ENCODE assay signal across 23 mouse cellular contexts in the genomic region with DNA sequence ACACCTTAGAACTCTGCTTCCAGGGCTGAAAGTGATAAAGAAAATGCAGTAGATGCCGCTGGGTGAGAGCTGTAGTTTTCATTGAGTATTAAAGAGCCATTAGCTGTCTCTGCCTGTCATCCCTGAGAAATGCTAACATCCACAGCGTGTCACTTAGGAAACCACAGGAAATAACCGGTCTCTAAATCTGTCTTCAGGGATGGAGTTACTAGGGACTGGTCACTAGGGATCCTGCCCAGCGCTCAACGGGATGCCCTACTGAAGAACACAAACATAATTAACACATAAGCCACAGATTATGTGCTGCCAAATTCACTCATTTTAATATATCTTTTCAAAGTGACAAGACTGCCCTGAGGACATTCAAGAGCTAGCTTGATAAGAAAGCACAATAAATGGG.
"Had no signal": no experiment of that assay in that cellular context is flagged by ENCODE, and none has a peak within 500 bp of the region (broad histone marks: within the 10 kb centered on the region; RNA-seq: fewer than 3 reads in every experiment).

No protein-coding gene starts in this region.

- DNase-seq: gastrocnemius, adult 2 months; gastrocnemius, postnatal 10 days; gastrocnemius, postnatal 25 days; heart, adult 18-20 months; heart, postnatal 14 days; heart, postnatal 36 days; kidney, adult 11 months; kidney, adult 2 months; kidney, adult 9 months; kidney, postnatal 14 days; kidney, postnatal 36 days; layer of hippocampus, adult 9-11 months; layer of hippocampus, postnatal 36 days; left cerebral cortex, postnatal 4 days had no signal

- H3K4me2 ChIP-seq: heart, embryonic 13.5 days; heart, embryonic 15.5 days; kidney, embryonic 15.5 days; limb, embryonic 13.5 days; limb, embryonic 15.5 days had no signal

- ATAC-seq: hindbrain, embryonic 16.5 days; intestine, embryonic 16.5 days had no signal

- H3K27ac ChIP-seq: gastrocnemius, adult 2 months; heart, embryonic 10.5 days; heart, embryonic 13.5 days; heart, embryonic 15.5 days; kidney, embryonic 15.5 days; kidney, postnatal 0 days; limb, embryonic 13.5 days; limb, embryonic 15.5 days had no signal

- H3K4me3 ChIP-seq: gastrocnemius, adult 2 months; heart, embryonic 10.5 days; heart, embryonic 13.5 days; heart, embryonic 15.5 days; kidney, embryonic 15.5 days; limb, embryonic 13.5 days; limb, embryonic 15.5 days had no signal

- H3K4me1 ChIP-seq: heart, embryonic 10.5 days; heart, embryonic 15.5 days; limb, embryonic 15.5 days had no signal

- H3K36me3 ChIP-seq: heart, embryonic 10.5 days; heart, embryonic 13.5 days; heart, embryonic 15.5 days; kidney, embryonic 15.5 days; limb, embryonic 13.5 days; limb, embryonic 15.5 days had no signal

- H3K9me3 ChIP-seq: heart, embryonic 10.5 days; heart, embryonic 13.5 days; heart, embryonic 15.5 days; kidney, embryonic 15.5 days; limb, embryonic 13.5 days; limb, embryonic 15.5 days had no signal

- H3K27me3 ChIP-seq: heart, embryonic 15.5 days; kidney, embryonic 15.5 days; limb, embryonic 13.5 days; limb, embryonic 15.5 days had no signal

- H3K9ac ChIP-seq: heart, embryonic 13.5 days; heart, embryonic 15.5 days; kidney, embryonic 15.5 days; limb, embryonic 13.5 days; limb, embryonic 15.5 days had no signal
